Mouse (Mus musculus) MEL (cell line): Measurements from ENCODE around the gene Micu1. TPM values are rescaled to one million over a fixed set of nuclear protein-coding genes. Genes with fewer than 3 reads are reported as not detected.

Source experiments
- DNase-seq: peaks from one replicate; pipeline ENCODE4 v3.0.0; 2011; ENCODE audit warnings: low read depth, low spot score
- H3K27ac ChIP-seq: 2 replicates; pipeline ENCODE4 v1.5.1; 2012; ENCODE audit warnings: low read depth, mild to moderate bottlenecking, control low read depth, low read length, moderate library complexity; ENCODE audit not compliant: control insufficient read depth
- H3K27me3 ChIP-seq, 2 experiments: fragments of 150-350 bp in 1 of 2; sonication (generic) in 1 of 2; 2 replicates each; pipeline ENCODE4 v1.6.1; 2012; ENCODE audit warnings: low read length in 2 of 2, mild to moderate bottlenecking in 2 of 2, improper control_type of control experiment in 1 of 2, moderate library complexity in 1 of 2; ENCODE audit not compliant: insufficient read depth in 2 of 2, control insufficient read depth in 1 of 2
- H3K36me3 ChIP-seq, 2 experiments: 2 replicates each; pipeline ENCODE4 v1.6.1; 2012 to 2014; ENCODE audit warnings: low read length in 2 of 2, improper control_type of control experiment in 1 of 2, inconsistent platforms in 1 of 2, mild to moderate bottlenecking in 1 of 2; ENCODE audit not compliant: insufficient read depth in 2 of 2, control insufficient read depth in 1 of 2
- H3K4me1 ChIP-seq, 2 experiments: fragments of 150-350 bp in 1 of 2; sonication (generic) in 1 of 2; 2 replicates each; pipeline ENCODE4 v1.6.1; 2012; ENCODE audit warnings: low read length in 2 of 2, improper control_type of control experiment in 1 of 2, mild to moderate bottlenecking in 1 of 2; ENCODE audit not compliant: insufficient read depth in 2 of 2, control insufficient read depth in 1 of 2
- H3K4me3 ChIP-seq, 2 experiments: fragments of 150-350 bp in 1 of 2; sonication (generic) in 1 of 2; 2 replicates each; pipeline ENCODE4 v1.5.1; 2012; ENCODE audit warnings: low read depth in 2 of 2, low read length in 2 of 2, mild to moderate bottlenecking in 2 of 2, moderate library complexity in 2 of 2, control low read depth in 1 of 2, improper control_type of control experiment in 1 of 2; ENCODE audit not compliant: control insufficient read depth in 1 of 2, insufficient read depth in 1 of 2
- H3K79me2 ChIP-seq: 2 replicates; pipeline ENCODE4 v1.6.1; 2012; ENCODE audit warnings: mild to moderate bottlenecking, low read length, moderate library complexity; ENCODE audit not compliant: control insufficient read depth, poor library complexity, insufficient read depth
- H3K9ac ChIP-seq: 2 replicates; pipeline ENCODE4 v1.6.1; 2012; ENCODE audit warnings: low read depth, mild to moderate bottlenecking, control low read depth, low read length, moderate library complexity; ENCODE audit not compliant: control insufficient read depth, poor library complexity, severe bottlenecking
- H3K9me3 ChIP-seq: fragments of 150-350 bp; sonication (generic); replicated peaks from 2 replicates; pipeline ENCODE4 v1.6.1; 2012; ENCODE audit warnings: mild to moderate bottlenecking, low read length, improper control_type of control experiment, moderate library complexity; ENCODE audit not compliant: insufficient read depth
- BHLHE40 ChIP-seq: IDR thresholded peaks from 2 replicates; pipeline ENCODE4 v1.6.1; 2012; ENCODE audit warnings: low read depth, mild to moderate bottlenecking, inconsistent platforms, low read length, improper control_type of control experiment, borderline replicate concordance
- E2F4 ChIP-seq: IDR thresholded peaks from 2 replicates; pipeline ENCODE4 v1.6.1; 2011; ENCODE audit warnings: low read depth, low read length, improper control_type of control experiment, borderline replicate concordance
- ELF1 ChIP-seq: IDR thresholded peaks from 2 replicates; pipeline ENCODE4 v1.6.1; 2014; ENCODE audit warnings: low read depth, mild to moderate bottlenecking, inconsistent platforms, low read length, improper control_type of control experiment, moderate library complexity
- ETS1 ChIP-seq: IDR thresholded peaks from 2 replicates; pipeline ENCODE4 v1.6.1; 2012; ENCODE audit warnings: low read depth, mild to moderate bottlenecking, inconsistent platforms, low read length, improper control_type of control experiment, moderate library complexity
- MAFK ChIP-seq: IDR thresholded peaks from 2 replicates; pipeline ENCODE4 v1.6.1; 2011; ENCODE audit warnings: low read depth, mild to moderate bottlenecking, low read length, improper control_type of control experiment, borderline replicate concordance
- MEF2A ChIP-seq: IDR thresholded peaks from 2 replicates; pipeline ENCODE4 v1.6.1; 2014; ENCODE audit warnings: low read depth, mild to moderate bottlenecking, inconsistent platforms, low read length, improper control_type of control experiment; ENCODE audit not compliant: poor library complexity, insufficient replicate concordance, severe bottlenecking; ENCODE audit errors: extremely low read depth
- MXI1 ChIP-seq: IDR thresholded peaks from 2 replicates; pipeline ENCODE4 v1.6.1; 2011; ENCODE audit warnings: mild to moderate bottlenecking, low read depth, low read length, improper control_type of control experiment
- MYB ChIP-seq: IDR thresholded peaks from 2 replicates; pipeline ENCODE4 v1.6.1; 2011; ENCODE audit warnings: mild to moderate bottlenecking, low read depth, low read length, improper control_type of control experiment
- MYC ChIP-seq: IDR thresholded peaks from 2 replicates; pipeline ENCODE4 v1.6.1; 2011; ENCODE audit warnings: low read depth, mild to moderate bottlenecking, low read length, improper control_type of control experiment, moderate library complexity
- NELFE ChIP-seq: IDR thresholded peaks from 2 replicates; pipeline ENCODE4 v1.6.1; 2011; ENCODE audit warnings: low read depth, low read length, improper control_type of control experiment
- NRF1 ChIP-seq: IDR thresholded peaks from 2 replicates; pipeline ENCODE4 v1.6.1; 2014; ENCODE audit warnings: low read depth, mild to moderate bottlenecking, inconsistent platforms, low read length, improper control_type of control experiment, moderate library complexity; ENCODE audit not compliant: poor library complexity, insufficient read depth, severe bottlenecking
- POLR2A ChIP-seq, 2 experiments: IDR thresholded peaks; 2 replicates each; pipeline ENCODE4 v1.6.1; 2011 to 2012; ENCODE audit warnings: low read length in 2 of 2, mild to moderate bottlenecking in 2 of 2, control low read depth in 1 of 2, improper control_type of control experiment in 1 of 2, low read depth in 1 of 2, moderate library complexity in 1 of 2; ENCODE audit not compliant: control insufficient read depth in 1 of 2, insufficient read depth in 1 of 2, poor library complexity in 1 of 2
- RAD21 ChIP-seq: IDR thresholded peaks from 2 replicates; pipeline ENCODE4 v1.6.1; 2011; ENCODE audit warnings: mild to moderate bottlenecking, low read depth, low read length, improper control_type of control experiment
- RCOR1 ChIP-seq: IDR thresholded peaks from 2 replicates; pipeline ENCODE4 v1.6.1; 2012; ENCODE audit warnings: low read depth, mild to moderate bottlenecking, inconsistent platforms, low read length, improper control_type of control experiment
- TAL1 ChIP-seq: IDR thresholded peaks from 2 replicates; pipeline ENCODE4 v1.6.1; 2012; ENCODE audit warnings: mild to moderate bottlenecking, inconsistent platforms, low read length, moderate library complexity, mixed read lengths
- TCF12 ChIP-seq: IDR thresholded peaks from 2 replicates; pipeline ENCODE4 v1.6.1; 2014; ENCODE audit warnings: low read depth, mild to moderate bottlenecking, inconsistent platforms, low read length, improper control_type of control experiment, moderate library complexity
- USF1 ChIP-seq: IDR thresholded peaks from 2 replicates; pipeline ENCODE4 v1.6.1; 2014; ENCODE audit warnings: low read depth, mild to moderate bottlenecking, inconsistent platforms, low read length, improper control_type of control experiment, moderate library complexity
- ZC3H11A ChIP-seq: IDR thresholded peaks from 2 replicates; pipeline ENCODE4 v1.6.1; 2012; ENCODE audit warnings: low read depth, mild to moderate bottlenecking, inconsistent platforms, low read length, improper control_type of control experiment
- ZNF384 ChIP-seq: IDR thresholded peaks from 2 replicates; pipeline ENCODE4 v1.6.1; 2012; ENCODE audit warnings: low read depth, mild to moderate bottlenecking, inconsistent platforms, low read length, improper control_type of control experiment
- polyA plus RNA-seq, 2 experiments: library from polyadenylated mRNA; stranded (reverse) in 1 of 2; unstranded in 1 of 2; fragments of >175 nt in 1 of 2; fragments of >200 nt in 1 of 2; gene quantifications; 2 replicates each; pipeline versions ENCODE4 v1.2.1 to v1.2.4; 2012; ENCODE audit warnings: low replicate concordance in 2 of 2, low read depth in 1 of 2; ENCODE audit not compliant: insufficient read length in 2 of 2, insufficient read depth in 1 of 2, missing spikeins in 1 of 2
- total RNA-seq: library from RNA; depleted of rRNA; stranded (reverse); fragments of 300-350 nt; gene quantifications from 2 replicates; pipeline ENCODE4 v1.2.3, GENCODE M21; 2012

Gene Micu1
- total and polyA plus RNA-seq, 3 experiments = 18.0 to 26.8 TPM; not detected in 1

- TF ChIP-seq USF1 (no peak), TCF12 (no peak), MEF2A (no peak), MXI1 (no peak)
- no peak overlapping the region for H3K4me3 ChIP-seq
- H3K36me3 ChIP-seq = no peaks in the 10 kb centered on the region
- H3K27ac ChIP-seq = no peak overlapping the region
- no peaks in the 10 kb centered on the region for H3K9me3 ChIP-seq
- no peak overlapping the region for H3K9ac ChIP-seq
- DNase-seq = no peak
- no peaks in the 10 kb centered on the region for H3K4me1 ChIP-seq
- H3K79me2 ChIP-seq = no peaks in the 10 kb centered on the region
- no peaks in the 10 kb centered on the region for H3K27me3 ChIP-seq
Observed at GRCm38 (mm10) chr10:59772049-59772397, 69.7 kb downstream of the Micu1 start.

GRCm38 (mm10) chr10:59773441-59774140 is 71.3 kb downstream of the Micu1 start:
- TF ChIP-seq E2F4 = no peak
- no peak for TF ChIP-seq MYC
- no peak for TF ChIP-seq ETS1
- no peak for TF ChIP-seq NELFE
- TF ChIP-seq NRF1 = no peak
- no peak for TF ChIP-seq ZC3H11A
- TF ChIP-seq MAFK = no peak
- no peak for TF ChIP-seq ELF1
- no peak for TF ChIP-seq BHLHE40
- no peak for TF ChIP-seq POLR2A (IDR thresholded peaks at IDR 0.05; ENCODE audit: control insufficient read depth in 1 of 2, insufficient read depth in 1 of 2, low read depth in 1 of 2, low read length in 2 of 2, poor library complexity in 1 of 2)
- no peak for TF ChIP-seq RCOR1
- TF ChIP-seq ZNF384 = no peak
- no peak for TF ChIP-seq RAD21
- TF ChIP-seq TAL1 = no peak
- no peak for TF ChIP-seq MYB
- H3K9me3 ChIP-seq = no peaks in the 10 kb centered on the region
- H3K36me3 ChIP-seq = no peaks in the 10 kb centered on the region
- H3K4me3 ChIP-seq = no peak overlapping the region
- no peaks in the 10 kb centered on the region for H3K4me1 ChIP-seq
- H3K9ac ChIP-seq = no peak overlapping the region
- no peak overlapping the region for H3K27ac ChIP-seq
- DNase-seq = no peak
- H3K27me3 ChIP-seq = no peaks in the 10 kb centered on the region
- no peaks in the 10 kb centered on the region for H3K79me2 ChIP-seq
